Mouse (Mus musculus): ENCODE data around the gene Col6a6. TPM values are rescaled to one million over a fixed set of nuclear protein-coding genes. Genes with fewer than 3 reads are reported as not detected.

Gene Col6a6
- polyA plus RNA-seq, 1 experiment from 2014 or later, result 0.09 TPM

DNA sequence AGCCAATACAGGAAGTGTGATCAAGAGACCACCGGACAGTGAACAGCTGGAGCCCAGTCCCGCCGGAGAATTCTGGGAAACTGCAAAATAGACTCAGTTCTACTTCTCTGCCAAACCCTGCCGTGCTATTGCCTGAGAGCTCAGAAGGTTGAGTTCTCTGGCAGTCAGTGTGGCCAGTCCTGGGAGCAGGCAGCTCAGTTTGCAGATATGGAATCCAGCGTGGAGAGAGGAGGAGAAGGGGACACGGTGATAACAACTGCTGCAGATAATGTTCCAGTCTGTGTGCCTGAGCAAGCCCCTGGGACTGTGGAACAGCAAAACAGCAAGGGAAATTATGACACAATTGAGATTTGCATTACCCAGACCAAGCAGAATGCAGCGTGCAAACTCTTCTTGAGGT, 7.6 kb upstream of the Col6a6 start:
- WGBS, result 85% methylated on average over 7 of the region's 7 CpGs
- no peak for ATAC-seq
- Histone ChIP-seq H3K9me3 (no peaks in the 10 kb centered on the region), H3K36me3 (no peaks in the 10 kb centered on the region), H3K27me3 (no peaks in the 10 kb centered on the region), H3K4me3 (replicated peaks) (no peak overlapping the region), H3K27ac (no peak overlapping the region), H3K4me2 (replicated peaks) (no peak overlapping the region), H3K9ac (replicated peaks) (no peak overlapping the region), H3K4me1 (replicated peaks) (no peaks in the 10 kb centered on the region)

DNA sequence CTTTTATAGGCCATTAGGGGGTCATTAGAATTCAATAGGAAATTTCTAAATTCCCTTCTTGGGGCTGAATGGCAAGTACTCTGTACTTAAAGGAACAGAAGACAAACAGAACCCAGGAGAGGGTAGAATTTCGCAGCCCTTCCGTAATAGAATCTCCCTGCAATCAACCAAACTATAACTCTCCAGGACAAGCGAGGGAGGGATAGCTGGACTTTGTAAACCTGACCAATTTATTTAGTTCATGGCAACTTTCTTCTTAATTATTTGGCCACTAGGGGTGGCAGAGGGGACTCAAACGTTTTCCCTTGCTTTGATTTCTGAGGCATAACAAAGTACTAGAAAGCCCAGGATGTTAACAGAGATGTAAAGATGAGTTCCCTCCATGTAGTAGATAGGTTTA, 6.8 kb upstream of the Col6a6 start:
- WGBS, result 54% methylated on average over 4 of the region's 4 CpGs
- no peak for ATAC-seq

DNA sequence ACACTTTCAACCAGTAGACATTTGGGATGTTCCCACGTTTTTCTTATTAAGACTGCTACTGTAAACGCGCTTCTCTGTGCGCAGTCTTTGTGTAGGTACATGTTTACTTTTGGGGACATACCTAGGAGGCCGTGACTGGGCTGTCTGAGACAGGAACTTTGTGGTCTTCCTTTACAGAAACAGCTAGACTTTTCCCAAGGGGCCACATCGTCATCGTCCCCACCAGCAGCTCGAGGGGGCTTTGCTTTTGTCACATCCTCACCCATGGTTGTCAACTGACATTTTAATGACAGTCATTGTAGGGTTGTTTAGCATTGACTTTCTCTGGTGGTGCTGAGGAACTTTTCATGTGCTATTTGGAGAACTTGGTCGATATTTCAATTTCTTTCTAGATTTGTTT, 3.3 kb upstream of the Col6a6 start:
- ATAC-seq, result no peak
- no peaks in the 10 kb centered on the region for H3K9me3 ChIP-seq
- H3K9ac ChIP-seq (replicated peaks), result no peak overlapping the region
- no peak overlapping the region for H3K4me2 ChIP-seq (replicated peaks)
- peaks cover 5% of the 10 kb centered on the region for H3K27me3 ChIP-seq
- WGBS, result 83% methylated on average over 9 of the region's 9 CpGs
- no peak overlapping the region for H3K27ac ChIP-seq
- no peak overlapping the region for H3K4me3 ChIP-seq (replicated peaks)
- H3K4me1 ChIP-seq (replicated peaks), result peaks cover 7% of the 10 kb centered on the region
- no peaks in the 10 kb centered on the region for H3K36me3 ChIP-seq

More for the DNA sequence above, 6.8 kb upstream of the Col6a6 start:
- Histone ChIP-seq H3K9ac (replicated peaks) (no peak overlapping the region), H3K4me1 (replicated peaks) (no peaks in the 10 kb centered on the region), H3K27ac (no peak overlapping the region), H3K27me3 (no peaks in the 10 kb centered on the region), H3K4me3 (replicated peaks) (no peak overlapping the region), H3K9me3 (no peaks in the 10 kb centered on the region), H3K4me2 (replicated peaks) (no peak overlapping the region), H3K36me3 (no peaks in the 10 kb centered on the region)

DNA sequence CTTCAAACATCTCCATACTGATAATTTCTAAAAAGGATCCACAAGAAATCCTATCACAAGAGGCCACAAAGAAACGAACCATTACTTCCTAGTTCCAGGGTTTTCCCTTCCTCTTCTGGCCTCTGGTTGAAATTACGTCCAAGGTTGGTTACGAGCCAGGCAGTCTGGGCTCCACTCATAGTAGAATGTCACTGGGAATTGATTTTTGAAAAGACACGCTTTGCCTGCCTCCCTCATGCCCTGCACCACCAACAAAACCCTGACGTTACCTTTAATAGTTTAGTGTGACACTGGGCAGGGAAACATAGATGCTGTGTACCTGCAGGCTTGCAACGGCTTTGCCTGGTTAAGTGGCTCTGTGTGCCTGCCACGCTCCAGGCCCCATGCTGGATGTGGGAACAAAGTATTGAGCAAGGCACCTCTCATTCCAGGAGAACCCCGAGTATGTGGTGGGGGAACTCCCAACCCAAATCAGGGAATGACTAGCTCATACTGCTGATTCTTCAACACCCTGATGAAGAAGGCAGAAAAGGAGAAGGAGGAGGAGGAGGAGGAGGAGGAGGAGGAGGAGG, 798 bp downstream of the Col6a6 start:
- WGBS, result 80% methylated on average over 8 of the region's 8 CpGs
- H3K27ac ChIP-seq, result no peak overlapping the region
- H3K4me3 ChIP-seq (replicated peaks), result no peak overlapping the region

DNA sequence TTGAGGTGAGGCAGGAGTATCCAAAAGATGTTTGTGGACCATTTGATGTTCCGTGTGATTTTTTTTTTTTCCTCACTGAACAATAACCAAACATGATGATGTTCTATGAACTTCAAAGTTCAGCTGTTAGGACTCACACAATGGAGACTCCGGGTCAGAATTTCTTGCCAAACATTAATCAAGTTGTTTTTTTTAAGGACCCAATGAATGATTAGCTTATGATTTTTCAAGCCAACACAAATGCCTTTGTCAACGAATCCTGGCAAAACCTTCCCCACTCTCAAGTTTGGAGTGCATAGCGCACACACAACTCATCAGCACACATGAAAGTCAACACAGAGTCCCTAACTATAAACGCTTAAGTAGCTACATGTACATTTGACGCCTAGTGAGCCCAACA, 7.2 kb downstream of the Col6a6 start:
- no peak overlapping the region for H3K27ac ChIP-seq
- H3K4me3 ChIP-seq (replicated peaks), result no peak overlapping the region
- no peak overlapping the region for H3K9ac ChIP-seq (replicated peaks)
- no peaks in the 10 kb centered on the region for H3K4me1 ChIP-seq (replicated peaks)
- H3K36me3 ChIP-seq, result no peaks in the 10 kb centered on the region
- no peaks in the 10 kb centered on the region for H3K27me3 ChIP-seq
- H3K4me2 ChIP-seq (replicated peaks), result no peak overlapping the region
- no peaks in the 10 kb centered on the region for H3K9me3 ChIP-seq
- ATAC-seq, result no peak
- 94% methylated on average over 6 of the region's 6 CpGs for WGBS

More for the DNA sequence above, 798 bp downstream of the Col6a6 start:
- peaks cover 7% of the 10 kb centered on the region for H3K4me1 ChIP-seq (replicated peaks)
- H3K9ac ChIP-seq (replicated peaks), result no peak overlapping the region
- peaks cover 5% of the 10 kb centered on the region for H3K27me3 ChIP-seq
- H3K4me2 ChIP-seq (replicated peaks), result no peak overlapping the region
- no peaks in the 10 kb centered on the region for H3K9me3 ChIP-seq
- no peaks in the 10 kb centered on the region for H3K36me3 ChIP-seq
- ATAC-seq, result no peak

DNA sequence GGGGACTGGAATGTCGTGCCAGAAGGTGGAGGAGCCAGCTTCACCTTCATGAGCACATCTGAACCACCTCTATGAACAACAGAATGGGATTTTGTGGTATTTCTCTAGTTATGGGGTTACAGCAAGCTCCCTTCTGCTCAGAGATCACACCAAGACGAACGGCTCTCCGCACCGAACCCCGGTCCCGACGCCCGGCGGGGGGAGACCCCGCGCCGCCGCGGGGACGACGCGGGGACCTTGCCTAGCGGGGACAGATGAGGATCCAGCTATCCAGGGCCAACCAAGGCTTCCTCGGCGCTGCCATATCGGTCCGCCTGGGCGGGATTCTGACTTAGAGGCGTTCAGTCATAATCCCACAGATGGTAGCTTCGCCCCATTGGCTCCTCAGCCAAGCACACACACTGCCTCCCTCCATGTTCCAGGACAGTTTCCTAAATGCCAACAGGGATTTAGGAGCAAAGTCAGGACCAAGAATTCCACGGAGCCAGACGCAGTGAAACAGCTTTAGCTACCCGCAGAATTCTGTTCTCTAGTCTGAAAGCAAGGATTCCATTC, 8.7 kb downstream of the Col6a6 start:
- no peak overlapping the region for H3K27ac ChIP-seq
- no peaks in the 10 kb centered on the region for H3K9me3 ChIP-seq
- ATAC-seq, result no peak
- H3K4me3 ChIP-seq (replicated peaks), result no peak overlapping the region
- H3K4me2 ChIP-seq (replicated peaks), result no peak overlapping the region
- 81% methylated on average over 29 of the region's 29 CpGs for whole genome bisulfite sequencing
- no peaks in the 10 kb centered on the region for H3K4me1 ChIP-seq (replicated peaks)
- H3K27me3 ChIP-seq, result no peaks in the 10 kb centered on the region
- H3K36me3 ChIP-seq, result no peaks in the 10 kb centered on the region
- no peak overlapping the region for H3K9ac ChIP-seq (replicated peaks)

DNA sequence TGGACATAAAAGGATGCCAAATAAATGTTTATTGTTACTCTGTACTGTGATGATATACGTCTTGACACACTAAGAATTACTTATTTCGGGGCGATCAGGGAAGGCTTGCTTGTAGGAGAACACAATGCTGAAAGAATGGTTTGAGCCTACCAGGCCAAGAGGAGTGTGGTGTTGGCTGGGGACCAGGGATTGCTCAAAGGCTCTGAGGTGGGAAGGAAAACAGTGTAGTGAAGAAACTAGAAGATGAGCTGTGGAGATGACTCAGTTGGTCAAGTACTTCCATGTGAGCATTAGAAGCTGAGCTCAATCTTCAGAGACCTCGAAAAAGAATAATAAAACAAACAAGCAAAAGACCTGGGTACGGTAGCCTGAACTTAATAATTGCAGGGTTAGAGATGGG, 13.5 kb downstream of the Col6a6 start:
- Histone ChIP-seq H3K4me1 (replicated peaks) (no peaks in the 10 kb centered on the region; the same call in 1 of the 2 replicates), H3K27me3 (no peaks in the 10 kb centered on the region), H3K4me2 (replicated peaks) (no peak overlapping the region), H3K36me3 (no peaks in the 10 kb centered on the region), H3K27ac (no peak overlapping the region), H3K4me3 (replicated peaks) (no peak overlapping the region), H3K9me3 (no peaks in the 10 kb centered on the region), H3K9ac (replicated peaks) (no peak overlapping the region)
- ATAC-seq, result no peak
- WGBS, result 85% methylated on average over 5 of the region's 5 CpGs

DNA sequence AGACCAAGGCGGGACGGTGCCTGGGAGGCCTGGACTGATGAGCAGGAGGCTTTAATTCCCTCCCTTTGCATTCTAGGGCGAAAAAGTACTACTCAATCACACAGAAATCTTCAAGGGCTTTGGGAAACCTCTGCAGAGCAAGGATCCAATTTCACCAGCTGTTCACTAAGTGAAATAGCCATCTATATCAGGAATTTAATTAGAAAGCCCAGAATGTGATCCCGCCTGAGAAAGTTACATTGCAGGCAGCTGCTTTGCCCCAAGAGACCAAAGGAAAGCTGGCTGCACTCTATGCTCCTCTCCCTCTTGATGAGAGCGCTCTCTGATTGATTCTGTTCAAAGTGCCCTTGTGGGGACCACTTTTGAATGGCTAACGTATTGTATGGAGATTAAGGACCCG, 16.5 kb downstream of the Col6a6 start:
- no peak for ATAC-seq
- Histone ChIP-seq H3K9me3 (no peaks in the 10 kb centered on the region), H3K9ac (replicated peaks) (no peak overlapping the region), H3K36me3 (no peaks in the 10 kb centered on the region), H3K4me1 (replicated peaks) (no peaks in the 10 kb centered on the region; the same call in 1 of the 2 replicates), H3K27me3 (no peaks in the 10 kb centered on the region), H3K4me3 (replicated peaks) (no peak overlapping the region), H3K4me2 (replicated peaks) (no peak overlapping the region), H3K27ac (no peak overlapping the region)
- whole genome bisulfite sequencing, result 47% methylated on average over 7 of the region's 7 CpGs

DNA sequence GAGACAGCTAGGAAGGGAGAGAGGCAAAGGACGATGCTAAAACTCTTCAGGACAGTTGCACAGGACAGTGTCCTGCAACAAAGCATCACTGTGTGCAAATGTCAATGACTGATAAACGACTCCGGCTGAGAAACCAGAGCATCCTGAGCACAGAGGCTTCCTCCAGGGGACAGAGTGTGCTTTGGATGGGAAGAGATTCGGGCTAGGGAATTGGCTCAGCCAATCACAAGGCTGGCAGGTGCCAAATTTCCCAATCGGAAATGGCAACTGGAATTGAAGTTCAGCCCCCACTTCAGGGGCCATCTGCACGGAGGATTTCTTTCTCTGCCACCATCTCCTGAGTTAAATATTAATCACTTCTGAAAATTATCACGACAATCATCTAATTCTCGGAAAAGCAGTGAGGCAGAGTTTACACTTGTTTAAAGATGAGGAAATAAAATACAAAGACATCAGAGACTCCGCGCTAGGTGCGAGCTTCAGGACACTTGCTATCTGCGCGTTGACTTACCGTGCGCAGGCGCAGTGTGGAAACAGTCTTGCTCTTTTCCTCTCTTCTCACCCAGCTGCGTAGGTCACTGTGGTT, 18.9 kb downstream of the Col6a6 start:
- Histone ChIP-seq H3K27ac (no peak overlapping the region), H3K4me1 (replicated peaks) (no peaks in the 10 kb centered on the region; the same call in 1 of the 2 replicates), H3K9ac (replicated peaks) (no peak overlapping the region), H3K4me3 (replicated peaks) (no peak overlapping the region), H3K9me3 (no peaks in the 10 kb centered on the region), H3K4me2 (replicated peaks) (no peak overlapping the region), H3K27me3 (no peaks in the 10 kb centered on the region), H3K36me3 (no peaks in the 10 kb centered on the region)
- ATAC-seq, result no peak
- WGBS, result 88% methylated on average over 17 of the region's 17 CpGs

DNA sequence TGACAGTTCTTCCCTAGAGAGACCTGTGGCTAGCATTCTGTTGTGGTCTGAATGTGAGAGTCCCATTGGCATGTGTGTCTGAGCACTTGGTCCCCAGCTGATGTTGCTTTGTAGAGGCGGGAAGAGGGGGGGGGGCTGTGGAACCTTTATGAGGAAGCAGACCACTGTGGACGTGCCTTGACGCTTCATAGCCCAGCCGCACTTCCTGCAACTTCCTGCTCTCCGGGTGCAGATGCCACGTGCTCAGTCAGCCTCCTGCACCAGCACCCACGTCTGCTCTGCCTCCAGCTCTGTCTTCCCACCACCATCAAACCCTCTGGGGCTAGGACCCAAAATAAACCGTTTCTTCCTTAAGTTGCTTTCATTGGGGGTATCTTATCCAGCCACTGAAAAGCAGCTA, 24.5 kb downstream of the Col6a6 start:
- H3K36me3 ChIP-seq, result no peaks in the 10 kb centered on the region
- ATAC-seq, result no peak
- H3K9me3 ChIP-seq, result no peaks in the 10 kb centered on the region
- H3K4me1 ChIP-seq (replicated peaks), result no peaks in the 10 kb centered on the region
- H3K4me2 ChIP-seq (replicated peaks), result no peak overlapping the region
- no peak overlapping the region for H3K4me3 ChIP-seq (replicated peaks)
- H3K27ac ChIP-seq, result no peak overlapping the region
- 72% methylated on average over 8 of the region's 8 CpGs for WGBS
- no peak overlapping the region for H3K9ac ChIP-seq (replicated peaks)
- H3K27me3 ChIP-seq, result no peaks in the 10 kb centered on the region

DNA sequence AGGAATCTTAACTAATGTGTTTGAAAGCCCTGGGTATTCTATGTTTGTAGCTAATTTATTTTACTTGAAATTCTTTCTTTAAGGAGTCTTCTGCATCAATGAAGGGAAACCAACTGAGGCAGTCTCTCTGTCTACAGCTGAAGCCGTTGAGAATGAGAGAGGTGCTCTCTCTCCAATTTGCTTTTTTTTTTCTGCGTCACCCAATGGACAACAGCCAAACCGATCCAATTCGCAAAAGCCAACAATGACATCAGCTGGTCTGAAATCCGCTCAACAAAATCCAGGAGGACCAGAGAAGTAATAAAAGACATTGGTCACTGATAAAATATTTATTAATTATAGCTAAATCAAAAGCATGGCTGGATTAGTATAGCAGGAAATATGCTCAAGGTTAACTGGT, 26.5 kb downstream of the Col6a6 start:
- Histone ChIP-seq H3K36me3 (no peaks in the 10 kb centered on the region), H3K9ac (replicated peaks) (no peak overlapping the region), H3K4me1 (replicated peaks) (0 out of 2 replicates have a peak, but pooled peaks cover 3% of the 10 kb centered on the region), H3K27me3 (no peaks in the 10 kb centered on the region), H3K4me3 (replicated peaks) (no peak overlapping the region), H3K27ac (no peak overlapping the region), H3K9me3 (no peaks in the 10 kb centered on the region), H3K4me2 (replicated peaks) (no peak overlapping the region)
- ATAC-seq, result no peak
- 88% methylated on average over 5 of the region's 5 CpGs for WGBS

DNA sequence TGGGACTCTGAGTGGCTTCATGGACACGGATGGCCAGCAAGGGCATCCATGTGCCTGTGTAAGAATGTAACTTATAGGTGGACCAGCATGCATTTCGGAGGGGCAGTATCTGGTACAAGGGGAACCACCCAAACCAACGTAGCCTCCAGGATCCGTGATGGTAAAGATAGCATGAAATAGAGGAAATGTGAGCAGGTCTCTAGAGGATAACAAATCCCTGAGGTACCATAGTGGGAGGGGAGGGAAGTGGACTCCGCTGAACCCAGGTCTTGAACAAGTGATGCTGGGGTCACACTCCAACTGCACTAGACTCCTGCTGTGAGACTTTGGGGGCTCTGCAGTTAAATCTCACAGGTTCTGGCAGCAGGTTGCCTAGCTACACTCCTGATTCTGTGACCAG, 27.7 kb downstream of the Col6a6 start:
- H3K36me3 ChIP-seq, result no peaks in the 10 kb centered on the region
- no peaks in the 10 kb centered on the region for H3K27me3 ChIP-seq
- peaks cover 7% of the 10 kb centered on the region; the same call in 1 of the 2 replicates for H3K4me1 ChIP-seq (replicated peaks)
- H3K27ac ChIP-seq, result no peak overlapping the region
- no peak overlapping the region for H3K4me3 ChIP-seq (replicated peaks)
- ATAC-seq, result no peak
- H3K9ac ChIP-seq (replicated peaks), result no peak overlapping the region
- H3K9me3 ChIP-seq, result no peaks in the 10 kb centered on the region
- H3K4me2 ChIP-seq (replicated peaks), result no peak overlapping the region
- WGBS, result 88% methylated on average over 5 of the region's 5 CpGs

DNA sequence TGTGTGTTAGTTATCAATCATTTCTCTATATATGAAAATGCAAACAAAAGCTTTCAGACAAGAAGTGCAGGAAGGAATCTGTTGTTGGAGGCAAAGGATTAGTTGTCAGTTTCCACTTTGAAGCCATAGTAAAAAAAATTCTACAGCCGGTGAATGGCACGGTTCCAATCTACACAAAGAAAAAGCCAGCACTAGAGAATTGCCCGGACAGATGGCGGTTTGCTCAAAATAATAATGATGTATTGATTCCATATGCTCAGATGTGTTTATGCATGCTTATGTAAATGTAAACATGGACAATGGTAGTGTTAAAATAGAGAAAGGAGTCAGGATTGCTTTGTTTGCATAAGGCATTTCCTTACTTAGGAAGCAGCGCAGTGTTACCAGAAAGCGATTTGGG, 31.8 kb downstream of the Col6a6 start:
- no peaks in the 10 kb centered on the region for H3K36me3 ChIP-seq
- H3K27ac ChIP-seq, result no peak overlapping the region
- H3K4me1 ChIP-seq (replicated peaks), result peaks cover 7% of the 10 kb centered on the region; the same call in 1 of the 2 replicates
- no peak overlapping the region for H3K4me3 ChIP-seq (replicated peaks)
- ATAC-seq, result no peak
- no peak overlapping the region for H3K4me2 ChIP-seq (replicated peaks)
- H3K27me3 ChIP-seq, result no peaks in the 10 kb centered on the region
- no peaks in the 10 kb centered on the region for H3K9me3 ChIP-seq
- H3K9ac ChIP-seq (replicated peaks), result no peak overlapping the region
- 51% methylated on average over 6 of the region's 6 CpGs for WGBS
